Comparison of ENCODE assay signal across 28 mouse cellular contexts in the genomic region with DNA sequence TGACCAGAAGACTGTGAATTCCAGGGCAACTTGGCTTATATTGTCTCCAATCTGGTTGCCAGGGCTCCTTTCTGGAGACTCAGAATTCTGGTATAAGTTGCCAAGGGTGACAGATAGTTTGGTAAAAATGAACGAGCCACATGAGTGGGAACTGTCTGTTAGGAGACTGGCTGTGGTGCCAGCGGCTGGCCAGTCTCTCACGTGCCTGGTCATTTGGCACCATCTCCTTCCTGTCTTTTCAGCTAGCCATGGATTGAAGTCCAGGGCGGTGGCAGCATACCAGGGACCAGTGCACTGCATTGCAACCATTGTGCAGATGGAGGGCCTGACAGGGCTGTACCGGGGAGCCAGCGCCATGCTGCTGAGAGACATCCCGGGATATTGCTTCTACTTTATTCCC. TPM values are rescaled to one million over a fixed set of nuclear protein-coding genes. Genes with fewer than 3 reads are reported as not detected.
DNase-seq lines count a peak whose midpoint lies in the region; ATAC-seq and TF ChIP-seq lines count a peak whose summit lies in the region.
"Had no signal": no experiment of that assay in that cellular context is flagged by ENCODE, and none has a peak within 500 bp of the region (broad histone marks: within the 10 kb centered on the region; RNA-seq: fewer than 3 reads in every experiment).

No protein-coding gene starts in this region.

- H3K9me3 ChIP-seq in heart, embryonic 10.5 days, result no peaks in the 10 kb centered on the region
- H3K9me3 ChIP-seq in kidney, embryonic 14.5 days (ENCODE audit: control insufficient read depth, low read length), result no peaks in the 10 kb centered on the region
- H3K9me3 ChIP-seq in midbrain, postnatal 0 days (ENCODE audit: low read length), result no peaks in the 10 kb centered on the region
- H3K9me3 ChIP-seq in midbrain, embryonic 10.5 days (replicated peaks), result no peaks in the 10 kb centered on the region
- H3K9me3 ChIP-seq: embryonic facial prominence, embryonic 13.5 days; heart, embryonic 13.5 days; intestine, embryonic 15.5 days; limb, embryonic 10.5 days; neural tube, embryonic 12.5 days had no signal

- H3K4me3 ChIP-seq in heart, embryonic 10.5 days, result no peak overlapping the region
- H3K4me3 ChIP-seq in kidney, adult 2 months (ENCODE audit: insufficient read depth, low read depth, low read length), result no peak overlapping the region
- H3K4me3 ChIP-seq in kidney, embryonic 14.5 days (ENCODE audit: low read length), result no peak overlapping the region
- no peak overlapping the region for H3K4me3 ChIP-seq in midbrain, postnatal 0 days (ENCODE audit: low read depth, low read length)
- H3K4me3 ChIP-seq in midbrain, embryonic 10.5 days, result no peak overlapping the region
- no peak overlapping the region for H3K4me3 ChIP-seq in small intestine, adult 2 months (ENCODE audit: low read depth, low read length)
- H3K4me3 ChIP-seq: embryonic facial prominence, embryonic 13.5 days; heart, embryonic 13.5 days; intestine, embryonic 15.5 days; layer of hippocampus, adult 2 months; limb, embryonic 10.5 days; neural tube, embryonic 12.5 days had no signal

- H3K36me3 ChIP-seq in heart, embryonic 10.5 days, result no peaks in the 10 kb centered on the region
- no peaks in the 10 kb centered on the region for H3K36me3 ChIP-seq in kidney, adult 2 months (ENCODE audit: control insufficient read depth, insufficient read depth, low read length)
- H3K36me3 ChIP-seq in kidney, embryonic 14.5 days (ENCODE audit: control insufficient read depth, insufficient read depth, low read length), result no peaks in the 10 kb centered on the region
- no peaks in the 10 kb centered on the region for H3K36me3 ChIP-seq in midbrain, postnatal 0 days (ENCODE audit: insufficient read depth, low read length)
- no peaks in the 10 kb centered on the region for H3K36me3 ChIP-seq in midbrain, embryonic 10.5 days
- H3K36me3 ChIP-seq in small intestine, adult 2 months (ENCODE audit: control insufficient read depth, insufficient read depth, low read length), result no peaks in the 10 kb centered on the region
- H3K36me3 ChIP-seq: embryonic facial prominence, embryonic 13.5 days; heart, embryonic 13.5 days; intestine, embryonic 15.5 days; limb, embryonic 10.5 days; neural tube, embryonic 12.5 days had no signal

- ATAC-seq in kidney, embryonic 14.5 days (ENCODE audit: low FRiP score, low TSS enrichment), result no peak
- ATAC-seq in midbrain, postnatal 0 days (ENCODE audit: low FRiP score), result no peak
- ATAC-seq: intestine, embryonic 15.5 days had no signal

- no peak overlapping the region for H3K27ac ChIP-seq in heart, embryonic 10.5 days
- peak overlapping the region; percentile 36 for H3K27ac ChIP-seq in kidney, adult 2 months (ENCODE audit: insufficient read depth, low read depth, low read length)
- H3K27ac ChIP-seq in kidney, embryonic 14.5 days (ENCODE audit: low read depth, low read length), result no peak overlapping the region
- no peak overlapping the region for H3K27ac ChIP-seq in midbrain, postnatal 0 days (ENCODE audit: low read depth, low read length)
- no peak overlapping the region for H3K27ac ChIP-seq in midbrain, embryonic 10.5 days (replicated peaks)
- peak overlapping the region; percentile 58; the same call in 1 of the 2 replicates for H3K27ac ChIP-seq in small intestine, adult 2 months (ENCODE audit: insufficient read depth, low read depth, low read length)
- H3K27ac ChIP-seq: embryonic facial prominence, embryonic 13.5 days; heart, embryonic 13.5 days; intestine, embryonic 15.5 days; layer of hippocampus, adult 2 months; limb, embryonic 10.5 days; neural tube, embryonic 12.5 days had no signal

- H3K4me1 ChIP-seq in heart, embryonic 10.5 days, result no peaks in the 10 kb centered on the region
- H3K4me1 ChIP-seq in kidney, adult 2 months (ENCODE audit: control insufficient read depth, insufficient read depth, low read length), result peaks cover 13% of the 10 kb centered on the region; the same call in 1 of the 2 replicates
- no peaks in the 10 kb centered on the region for H3K4me1 ChIP-seq in kidney, embryonic 14.5 days (ENCODE audit: control insufficient read depth, insufficient read depth, low read length)
- no peaks in the 10 kb centered on the region for H3K4me1 ChIP-seq in midbrain, postnatal 0 days (ENCODE audit: insufficient read depth, low read length)
- peaks cover 12% of the 10 kb centered on the region for H3K4me1 ChIP-seq in midbrain, embryonic 10.5 days
- peaks cover 9% of the 10 kb centered on the region for H3K4me1 ChIP-seq in small intestine, adult 2 months (ENCODE audit: control insufficient read depth, insufficient read depth, insufficient read length, low read length)
- H3K4me1 ChIP-seq: heart, embryonic 13.5 days; intestine, embryonic 15.5 days; neural tube, embryonic 12.5 days had no signal

- no peak overlapping the region for H3K4me2 ChIP-seq in kidney, embryonic 14.5 days (replicated peaks; ENCODE audit: low read depth, low read length)
- no peak overlapping the region for H3K4me2 ChIP-seq in midbrain, postnatal 0 days (ENCODE audit: low read depth, low read length, poor library complexity, severe bottlenecking)
- H3K4me2 ChIP-seq: embryonic facial prominence, embryonic 13.5 days; heart, embryonic 13.5 days; intestine, embryonic 15.5 days; liver, embryonic 11.5 days; neural tube, embryonic 12.5 days had no signal

- no peak for TF ChIP-seq CTCF in kidney, adult 2 months (conservative IDR thresholded peaks at IDR 0.05; ENCODE audit: insufficient read depth, insufficient read length, low read depth, low read length)
- TF ChIP-seq CTCF in midbrain, postnatal 0 days (IDR thresholded peaks at IDR 0.05), result no peak
- TF ChIP-seq CTCF in small intestine, adult 2 months (IDR thresholded peaks at IDR 0.05; ENCODE audit: extremely low read depth, insufficient read length, insufficient replicate concordance, low read depth, low read length), result no peak

- TF ChIP-seq POLR2A in kidney, adult 2 months (IDR thresholded peaks at IDR 0.05; ENCODE audit: low read depth, low read length), result no peak
- no peak for TF ChIP-seq POLR2A in small intestine, adult 2 months (IDR thresholded peaks at IDR 0.05; ENCODE audit: low read depth, low read length)

- 81% methylated on average over 7 of the region's 7 CpGs for WGBS in heart, embryonic 10.5 days
- WGBS in kidney, adult 2 months, result 59% methylated on average over 7 of the region's 7 CpGs
- 92% methylated on average over 7 of the region's 7 CpGs for WGBS in kidney, embryonic 14.5 days
- WGBS in midbrain, postnatal 0 days, result 77% methylated on average over 7 of the region's 7 CpGs
- 94% methylated on average over 7 of the region's 7 CpGs for WGBS in midbrain, embryonic 10.5 days
- 87% methylated on average over 7 of the region's 7 CpGs for WGBS in small intestine, adult 2 months

- peak; percentile 88 for DNase-seq in heart, adult 11 months
- DNase-seq in heart, embryonic 10.5 days (ENCODE audit: low spot score), result no peak
- DNase-seq in kidney, adult 2 months, result peak; percentile 84
- DNase-seq in midbrain, postnatal 0 days (ENCODE audit: low spot score), result peak; percentile 78
- no peak for DNase-seq in midbrain, embryonic 10.5 days (ENCODE audit: low spot score)
- DNase-seq: cerebellum, adult 9-11 months; lung, adult 2 months; right cerebral cortex, adult 18-20 months; spleen, adult 18-20 months; thymus, postnatal 36 days had no signal

- peaks cover 16% of the 10 kb centered on the region for H3K27me3 ChIP-seq in heart, embryonic 10.5 days (ENCODE audit: insufficient read depth, poor library complexity, severe bottlenecking)
- H3K27me3 ChIP-seq in kidney, adult 2 months (replicated peaks; ENCODE audit: control insufficient read depth, insufficient read depth, low read length), result no peaks in the 10 kb centered on the region
- H3K27me3 ChIP-seq in kidney, embryonic 14.5 days (ENCODE audit: control insufficient read depth, insufficient read depth, low read length), result no peaks in the 10 kb centered on the region
- H3K27me3 ChIP-seq in midbrain, postnatal 0 days (ENCODE audit: insufficient read depth, low read length), result no peaks in the 10 kb centered on the region
- no peaks in the 10 kb centered on the region for H3K27me3 ChIP-seq in midbrain, embryonic 10.5 days (ENCODE audit: low read depth, poor library complexity, severe bottlenecking)
- no peaks in the 10 kb centered on the region for H3K27me3 ChIP-seq in small intestine, adult 2 months (ENCODE audit: control insufficient read depth, insufficient read depth, low read length)
- H3K27me3 ChIP-seq: embryonic facial prominence, embryonic 13.5 days; intestine, embryonic 15.5 days; neural tube, embryonic 12.5 days had no signal

- H3K9ac ChIP-seq in kidney, embryonic 14.5 days (ENCODE audit: low read depth, low read length), result no peak overlapping the region
- no peak overlapping the region for H3K9ac ChIP-seq in midbrain, postnatal 0 days (replicated peaks; ENCODE audit: low read length, poor library complexity, severe bottlenecking)
- H3K9ac ChIP-seq: embryonic facial prominence, embryonic 13.5 days; heart, embryonic 13.5 days; intestine, embryonic 15.5 days; neural tube, embryonic 12.5 days had no signal

RNA-seq across cellular contexts. Expression of gene Il9, which starts 18.8 kb away (rescaled TPM):
- polyA plus RNA-seq in heart, embryonic 10.5 days (2016; fragmentation: Nextera tagmentation; extraction: Ambion mirVana), result not detected in 2 replicates
- not detected in 2 replicates for polyA plus RNA-seq in kidney, adult 2 months (2012; rRNA removed)
- polyA plus RNA-seq in kidney, embryonic 14.5 days (2014; fragmentation: Nextera tagmentation; extraction: Ambion mirVana), result not detected in 2 replicates
- total RNA-seq in midbrain, postnatal 0 days (2014; rRNA removed), result not detected in 2 replicates
- not detected in 2 replicates for polyA plus RNA-seq in midbrain, postnatal 0 days (2015; fragmentation: Nextera tagmentation; extraction: Ambion mirVana)
- polyA plus RNA-seq in midbrain, embryonic 10.5 days (2016; fragmentation: Nextera tagmentation; extraction: Ambion mirVana), result not detected in 2 replicates
- not detected in 2 replicates for polyA plus RNA-seq in small intestine, adult 2 months (2012; rRNA removed)
- total RNA-seq: adrenal gland, adult 18-20 months; adrenal gland, postnatal 4 days; gastrocnemius, adult 18-20 months; granulocyte monocyte progenitor cell, adult 5-6 weeks; heart, postnatal 25 days; layer of hippocampus, adult 2 months; left cerebral cortex, adult 18-20 months; megakaryocyte-erythroid progenitor cell, adult 5-6 weeks; monocyte, adult 5-6 weeks had no signal
- polyA plus RNA-seq: C2C12; embryonic facial prominence, embryonic 13.5 days; heart, embryonic 13.5 days; intestine, embryonic 15.5 days; limb, embryonic 10.5 days; liver, embryonic 11.5 days; lung, adult 2 months; neural tube, embryonic 12.5 days had no signal

RNA-seq across cellular contexts. Expression of gene Slc25a48, which starts 25.1 kb away (rescaled TPM):
- polyA plus RNA-seq in heart, embryonic 10.5 days (2016; fragmentation: Nextera tagmentation; extraction: Ambion mirVana), result 0.05 TPM in 1 of 2 replicates, not detected in the other
- 16.4 and 17.6 TPM in 2 replicates for polyA plus RNA-seq in kidney, adult 2 months (2012; rRNA removed)
- polyA plus RNA-seq in kidney, embryonic 14.5 days (2014; fragmentation: Nextera tagmentation; extraction: Ambion mirVana), result 0.69 and 0.94 TPM in 2 replicates
- 0.05 and 0.28 TPM in 2 replicates for total RNA-seq in midbrain, postnatal 0 days (2014; rRNA removed)
- 0.04 TPM in 1 of 2 replicates, not detected in the other for polyA plus RNA-seq in midbrain, postnatal 0 days (2015; fragmentation: Nextera tagmentation; extraction: Ambion mirVana)
- polyA plus RNA-seq in midbrain, embryonic 10.5 days (2016; fragmentation: Nextera tagmentation; extraction: Ambion mirVana), result not detected in 2 replicates
- 0.25 and 0.43 TPM in 2 replicates for polyA plus RNA-seq in small intestine, adult 2 months (2012; rRNA removed)
- total RNA-seq: gastrocnemius, adult 18-20 months; granulocyte monocyte progenitor cell, adult 5-6 weeks; layer of hippocampus, adult 2 months; megakaryocyte-erythroid progenitor cell, adult 5-6 weeks; monocyte, adult 5-6 weeks had no signal
- polyA plus RNA-seq: limb, embryonic 10.5 days; neural tube, embryonic 12.5 days had no signal

RNA-seq across cellular contexts. Expression of gene Gm3045, which starts 36.9 kb away (rescaled TPM):
- not detected in 2 replicates for polyA plus RNA-seq in heart, embryonic 10.5 days (2016; fragmentation: Nextera tagmentation; extraction: Ambion mirVana)
- polyA plus RNA-seq in kidney, adult 2 months (2012; rRNA removed), result not detected in 2 replicates
- not detected in 2 replicates for polyA plus RNA-seq in kidney, embryonic 14.5 days (2014; fragmentation: Nextera tagmentation; extraction: Ambion mirVana)
- total RNA-seq in midbrain, postnatal 0 days (2014; rRNA removed), result not detected in 2 replicates
- not detected in 2 replicates for polyA plus RNA-seq in midbrain, postnatal 0 days (2015; fragmentation: Nextera tagmentation; extraction: Ambion mirVana)
- polyA plus RNA-seq in midbrain, embryonic 10.5 days (2016; fragmentation: Nextera tagmentation; extraction: Ambion mirVana), result not detected in 2 replicates
- not detected in 2 replicates for polyA plus RNA-seq in small intestine, adult 2 months (2012; rRNA removed)
- total RNA-seq: adrenal gland, adult 18-20 months; adrenal gland, postnatal 4 days; gastrocnemius, adult 18-20 months; granulocyte monocyte progenitor cell, adult 5-6 weeks; heart, postnatal 25 days; layer of hippocampus, adult 2 months; left cerebral cortex, adult 18-20 months; megakaryocyte-erythroid progenitor cell, adult 5-6 weeks; monocyte, adult 5-6 weeks had no signal
- polyA plus RNA-seq: C2C12; embryonic facial prominence, embryonic 13.5 days; heart, embryonic 13.5 days; intestine, embryonic 15.5 days; limb, embryonic 10.5 days; liver, embryonic 11.5 days; lung, adult 2 months; neural tube, embryonic 12.5 days had no signal

RNA-seq across cellular contexts. Expression of gene Fbxl21, which starts 59.0 kb away (rescaled TPM):
- 1.1 TPM in 2 replicates for polyA plus RNA-seq in heart, embryonic 10.5 days (2016; fragmentation: Nextera tagmentation; extraction: Ambion mirVana)
- 3.6 and 4.1 TPM in 2 replicates for polyA plus RNA-seq in kidney, adult 2 months (2012; rRNA removed)
- 2.9 and 3.6 TPM in 2 replicates for polyA plus RNA-seq in kidney, embryonic 14.5 days (2014; fragmentation: Nextera tagmentation; extraction: Ambion mirVana)
- total RNA-seq in midbrain, postnatal 0 days (2014; rRNA removed), result 5.5 and 7.2 TPM in 2 replicates
- polyA plus RNA-seq in midbrain, postnatal 0 days (2015; fragmentation: Nextera tagmentation; extraction: Ambion mirVana), result 3.4 and 4.3 TPM in 2 replicates
- polyA plus RNA-seq in midbrain, embryonic 10.5 days (2016; fragmentation: Nextera tagmentation; extraction: Ambion mirVana), result 1.4 and 1.6 TPM in 2 replicates
- polyA plus RNA-seq in small intestine, adult 2 months (2012; rRNA removed), result 0.60 and 2.2 TPM in 2 replicates
- total RNA-seq: megakaryocyte-erythroid progenitor cell, adult 5-6 weeks had no signal

Comparison
In these comparisons a context has a peak if more than half of its experiments do, and no peak if none do; other contexts are left out.
1. DNase-seq: peak in heart, adult 11 months (single experiment), kidney, adult 2 months (single experiment) and midbrain, postnatal 0 days (single experiment); none in heart, embryonic 10.5 days (single experiment) and midbrain, embryonic 10.5 days (single experiment).
2. H3K27ac ChIP-seq: peak in kidney, adult 2 months (single experiment) and small intestine, adult 2 months (single experiment); none in heart, embryonic 10.5 days (single experiment), kidney, embryonic 14.5 days (single experiment), midbrain, postnatal 0 days (single experiment) and midbrain, embryonic 10.5 days (single experiment).